Mouse (Mus musculus) layer of hippocampus, postnatal 25 days (tissue): ENCODE data around the gene Hhat. TPM values are rescaled to one million over a fixed set of nuclear protein-coding genes. Genes with fewer than 3 reads are reported as not detected.

Source experiments
- DNase-seq, 2 experiments: peaks; one replicate each; pipeline ENCODE4 v3.0.0; 2022; ENCODE audit warnings: mixed read lengths in 2 of 2, low spot score in 1 of 2; ENCODE audit errors: extremely low spot score in 1 of 2
- total RNA-seq, 2 experiments: library from RNA; stranded (reverse); gene quantifications; 2 replicates each; pipeline ENCODE4 v1.2.3; 2021

The Hhat gene
- total RNA-seq, 2 experiments from 2014 or later: 1.2 to 1.8 TPM

- no peak for DNase-seq
Observed at GRCm38 (mm10) chr1:192785046-192785961, 14.3 kb upstream of the Hhat start.

DNA sequence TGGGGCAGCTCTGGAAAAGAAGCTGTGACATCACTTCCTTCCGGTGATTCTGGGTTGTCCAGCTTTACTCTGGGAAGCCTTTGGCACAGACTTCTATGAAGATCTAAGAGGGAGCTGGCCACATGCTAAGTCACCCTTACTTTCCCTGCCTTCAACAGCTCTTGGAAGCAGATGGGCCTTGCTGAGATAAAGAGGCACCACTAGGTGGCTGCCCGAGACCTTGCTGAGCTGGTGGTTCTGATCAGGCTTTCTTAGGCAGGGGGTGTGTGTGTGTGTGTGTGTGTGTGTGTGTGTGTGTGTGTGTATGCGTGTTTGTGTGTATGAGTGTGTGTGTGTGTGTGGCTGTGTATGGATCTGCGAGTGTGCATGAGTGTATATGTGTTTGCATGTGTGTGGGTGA is 13.4 kb upstream of the Hhat start:
- peak; percentile 23 to 40 for DNase-seq

DNA sequence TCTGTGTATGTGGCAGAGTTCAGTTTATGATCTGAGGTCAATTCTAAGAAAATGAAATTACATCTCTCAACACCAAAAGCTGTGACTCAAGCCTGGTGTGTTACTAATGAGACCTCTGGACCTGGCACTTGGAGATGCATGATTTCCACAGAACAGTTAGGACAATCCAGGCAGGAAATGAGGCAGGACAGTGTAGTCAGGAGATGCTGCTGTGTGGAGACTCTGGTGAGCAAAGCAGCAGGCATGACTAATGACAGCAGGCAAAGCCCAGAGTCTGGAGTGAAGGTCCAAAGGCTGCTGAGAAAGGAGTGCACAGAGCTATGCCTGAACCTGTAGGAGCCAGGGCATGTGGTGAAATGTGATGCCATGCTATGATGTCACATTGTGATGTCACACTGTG is 10.2 kb upstream of the Hhat start:
- no peak for DNase-seq

DNA sequence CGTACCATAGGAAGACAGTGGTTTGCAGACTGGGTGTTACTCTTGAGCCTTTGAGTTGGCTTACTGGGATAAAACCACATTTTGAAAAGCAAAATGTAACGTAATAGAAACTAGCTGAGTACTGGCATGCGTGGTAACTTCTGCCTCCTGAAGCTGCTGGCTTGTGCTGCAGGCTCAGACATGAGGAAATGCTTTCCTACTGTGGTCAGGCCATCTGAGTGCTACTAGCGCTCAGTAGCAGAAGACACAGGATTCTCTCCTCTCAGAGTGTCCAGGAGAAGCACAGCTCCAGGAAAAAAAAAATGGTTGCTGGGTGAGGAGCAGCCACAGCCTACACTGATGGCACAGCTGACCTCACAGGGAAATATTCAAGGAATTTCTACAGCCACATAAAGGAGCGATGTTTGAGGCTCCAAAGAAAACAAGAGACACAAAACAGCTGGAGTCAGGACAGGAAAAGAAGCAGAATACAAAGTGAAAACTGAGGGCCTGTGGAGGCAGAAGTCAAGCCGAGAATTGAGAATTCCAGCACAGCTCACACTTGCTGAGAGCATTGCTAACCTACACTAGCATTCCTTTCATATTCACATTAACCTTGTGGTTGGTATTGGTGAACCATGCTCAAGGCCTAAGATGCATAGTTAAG is 8.0 kb upstream of the Hhat start:
- no peak for DNase-seq

- DNase-seq: no peak
Observed at GRCm38 (mm10) chr1:192778206-192778605, 7.2 kb upstream of the Hhat start.

DNA sequence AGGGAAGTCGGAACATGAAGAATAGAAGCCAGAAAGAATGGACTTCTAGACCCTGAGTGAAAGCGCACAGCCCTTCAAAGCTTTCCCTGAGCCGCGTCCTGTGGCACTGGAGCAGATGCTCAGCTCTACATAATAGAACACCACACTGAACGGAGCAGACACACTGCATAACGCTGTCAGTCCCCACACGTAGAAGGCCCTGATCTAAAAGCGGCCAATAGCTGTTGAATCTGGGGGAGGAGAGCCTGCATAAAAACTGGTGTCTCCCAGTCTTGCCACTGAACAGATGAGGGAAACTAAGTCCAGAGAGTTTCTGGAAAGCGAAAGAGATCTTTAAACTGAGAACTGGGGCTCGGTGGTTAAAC is 911 bp downstream of the Hhat start:
- peak in 1 of 2 experiments; percentile 16 for DNase-seq

DNA sequence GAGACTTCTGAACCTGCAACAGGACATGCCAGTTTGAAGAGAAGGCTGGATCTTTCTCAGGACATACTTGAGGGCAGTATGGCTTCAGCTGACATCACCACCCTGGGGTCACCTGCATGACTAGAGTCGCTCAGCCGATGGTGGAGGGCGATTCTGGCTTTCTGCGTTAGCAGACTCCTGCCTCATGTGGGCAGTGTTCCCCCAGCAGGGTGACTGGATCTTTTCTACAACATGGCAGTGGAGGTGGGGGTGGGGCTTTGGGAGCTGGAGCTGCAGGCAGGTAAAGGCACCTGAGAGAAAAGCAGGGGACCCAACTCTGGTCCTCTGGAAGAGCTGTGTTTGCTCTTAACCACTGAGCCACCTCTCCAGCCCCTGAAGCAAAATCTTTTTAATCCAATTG is 5.5 kb downstream of the Hhat start:
- no peak for DNase-seq

DNA sequence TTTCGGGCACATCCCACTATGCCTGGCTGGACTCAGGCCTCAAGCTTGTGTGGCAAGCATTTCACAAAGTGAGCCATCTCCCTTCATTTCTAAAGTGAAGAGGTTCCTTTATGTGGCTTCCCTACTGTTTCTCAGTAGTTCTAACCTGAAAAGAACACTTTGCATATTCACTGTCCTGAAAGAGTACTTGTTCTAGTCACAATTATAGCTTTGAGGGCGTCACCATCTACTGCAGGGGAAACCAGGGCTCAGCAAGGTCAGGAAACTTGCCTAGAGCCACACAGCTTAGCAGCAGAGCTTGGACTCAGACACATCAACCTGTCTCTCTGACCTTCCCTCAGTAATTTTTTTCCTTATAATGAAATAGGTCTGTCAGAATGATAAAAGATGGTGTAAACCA is 6.5 kb downstream of the Hhat start:
- DNase-seq: no peak

- DNase-seq: no peak
Observed at GRCm38 (mm10) chr1:192762946-192763933, 7.8 kb downstream of the Hhat start.

GRCm38 (mm10) chr1:192756674-192757073 is 14.3 kb downstream of the Hhat start:
- no peak for DNase-seq

DNA sequence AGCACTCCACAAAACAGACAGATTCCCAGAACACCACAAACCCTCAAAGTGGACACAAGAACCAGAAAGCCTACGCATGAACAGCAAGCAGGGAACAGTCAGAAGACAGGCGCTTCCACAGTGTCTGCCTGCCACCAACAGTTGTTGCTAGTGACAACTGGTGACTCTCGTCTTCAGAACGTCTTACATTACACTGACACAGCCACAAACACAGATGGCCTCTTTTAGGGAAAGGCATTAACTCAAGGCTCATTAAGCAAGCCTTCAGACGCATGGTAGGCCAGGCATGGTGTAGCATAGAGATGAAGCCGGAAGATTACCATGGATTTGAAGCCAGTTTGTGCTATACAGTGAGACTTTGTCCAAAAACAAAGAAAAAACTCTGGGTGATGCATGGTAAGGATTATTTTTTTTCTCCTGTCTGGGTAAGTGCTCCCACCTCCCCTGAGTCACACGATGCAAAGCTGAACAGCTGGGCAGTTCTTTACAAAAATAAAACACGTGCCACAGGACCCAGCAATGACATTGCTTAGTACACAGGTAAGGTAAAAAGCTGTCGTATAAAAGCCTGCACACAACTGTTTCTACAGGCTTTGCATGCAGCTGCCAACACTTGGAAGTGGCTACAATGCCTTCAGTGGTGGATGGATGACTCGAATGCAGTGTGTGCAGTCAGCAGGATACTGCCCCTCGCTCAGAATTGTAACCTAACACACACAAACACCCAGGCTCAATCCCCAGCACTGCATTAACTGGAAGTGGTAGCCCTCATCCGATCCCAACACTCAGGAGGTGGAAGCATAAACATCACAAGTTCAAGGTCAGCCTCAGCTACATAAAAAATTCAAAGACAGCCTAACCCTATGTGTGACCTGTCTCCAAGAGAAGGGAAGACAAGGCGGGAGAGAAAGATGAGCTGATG is 15.1 kb downstream of the Hhat start:
- DNase-seq: no peak

- no peak for DNase-seq
Observed at GRCm38 (mm10) chr1:192755246-192755645, 15.8 kb downstream of the Hhat start.

- no peak for DNase-seq
Observed at GRCm38 (mm10) chr1:192754268-192754667, 16.8 kb downstream of the Hhat start.

- DNase-seq: no peak
Observed at GRCm38 (mm10) chr1:192752659-192753601, 18.1 kb downstream of the Hhat start.

DNA sequence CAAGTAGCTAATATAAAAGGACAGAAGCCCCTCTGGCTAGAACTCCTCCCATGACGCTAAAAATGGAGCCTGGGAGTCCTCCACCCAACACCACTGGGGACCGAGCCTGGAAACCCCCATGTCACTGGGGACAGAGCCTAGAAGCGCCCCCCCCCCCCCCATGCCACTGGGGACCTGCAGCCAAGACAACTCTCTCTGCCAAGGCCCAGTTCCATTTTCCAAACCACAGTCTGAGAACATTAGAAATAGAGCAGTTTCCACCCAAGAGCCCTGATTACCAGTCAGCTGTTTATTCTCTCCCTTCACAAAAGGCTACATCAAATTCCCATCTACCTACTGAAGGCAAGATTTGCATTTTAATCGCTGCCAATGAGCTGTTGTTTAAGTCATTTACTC is 21.0 kb downstream of the Hhat start:
- no peak for DNase-seq

GRCm38 (mm10) chr1:192749270-192750041 is 21.6 kb downstream of the Hhat start:
- no peak for DNase-seq

DNA sequence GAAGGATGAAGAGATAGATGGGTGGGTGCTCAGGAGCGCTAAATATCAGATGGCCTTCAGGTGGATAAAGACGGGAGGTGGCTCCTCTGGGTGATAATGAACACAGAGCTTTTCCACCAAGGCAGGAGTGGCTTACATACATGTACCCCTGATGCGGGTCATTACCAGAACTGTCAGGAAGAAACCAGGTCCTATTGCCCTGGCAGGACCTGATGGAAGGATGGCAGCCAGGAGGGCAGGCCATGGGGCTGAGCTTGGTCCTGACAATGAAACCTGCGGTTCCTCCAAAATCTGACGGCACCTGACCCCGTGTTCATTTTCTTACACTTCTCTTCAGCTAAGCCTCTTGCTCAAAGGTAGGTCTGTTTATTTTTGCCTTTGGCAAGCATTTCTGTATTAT is 24.8 kb downstream of the Hhat start:
- no peak for DNase-seq
